Mouse (Mus musculus): ENCODE results near the gene Syne2.

DNA sequence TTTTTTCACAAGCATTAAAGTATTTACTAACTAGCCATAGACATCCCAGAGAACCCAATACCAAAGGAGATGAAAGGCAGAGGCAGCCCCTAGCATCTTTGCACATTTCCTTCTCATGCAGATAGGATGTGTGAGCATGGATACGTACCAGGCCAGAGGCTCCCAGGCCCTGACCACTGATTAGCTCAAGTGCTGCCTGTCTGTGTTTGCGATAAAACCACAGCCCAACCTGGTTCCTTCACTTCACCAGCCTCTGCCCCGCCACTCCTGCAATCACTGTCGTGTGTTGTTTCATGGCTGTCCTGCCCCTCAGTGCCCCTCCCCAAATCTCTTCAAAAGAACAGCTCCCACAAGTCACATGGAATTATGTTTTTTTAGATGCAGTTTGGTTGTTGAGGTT, 23.4 kb upstream of the Syne2 start:
- no peak for TF ChIP-seq CTCF (IDR thresholded peaks at IDR 0.05; ENCODE audit: low read depth)
- no peak for TF ChIP-seq EP300 (optimal IDR thresholded peaks at IDR 0.05)
